Mouse (Mus musculus): ENCODE data around the gene Bhlhe40.
A peak's percentile ranks its signal among the peaks of the same experiment; 100 is the strongest.

Gene Bhlhe40

DNA sequence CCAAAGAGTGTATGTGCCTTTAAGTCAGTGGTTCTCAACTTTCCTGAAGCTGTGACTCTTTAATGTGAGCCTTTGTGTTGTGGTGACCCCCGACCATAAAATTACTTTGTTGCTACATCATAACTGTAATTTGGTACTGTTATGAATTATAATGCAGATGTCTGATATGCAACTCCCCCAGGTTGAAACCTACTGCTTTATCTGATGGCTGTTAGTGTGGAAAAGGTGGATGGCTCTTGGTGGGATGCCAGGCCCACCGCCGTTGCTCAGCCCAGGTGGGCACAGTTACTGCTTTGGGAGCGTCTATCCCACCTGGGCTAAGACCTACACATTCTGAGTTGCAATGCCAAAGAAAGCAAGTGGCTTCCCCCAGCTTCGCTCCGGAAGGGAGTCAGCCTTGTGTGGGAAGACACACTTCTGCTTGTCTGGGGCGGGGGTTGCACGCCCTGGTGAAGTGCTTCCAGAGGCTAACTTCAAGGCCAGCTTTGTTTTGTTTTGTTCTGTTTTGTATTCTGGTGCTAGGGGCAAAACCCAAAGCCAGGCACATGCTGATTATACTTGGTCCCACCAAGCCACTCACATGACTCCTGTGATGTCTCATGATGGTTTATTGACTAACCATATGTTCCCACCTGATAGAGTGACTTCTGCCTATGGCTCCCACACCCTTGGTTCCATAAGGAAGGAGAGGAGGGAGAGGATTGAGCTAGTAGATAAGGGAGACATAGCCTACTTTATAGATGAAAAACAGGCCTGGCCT is 34.7 kb downstream of the Bhlhe40 start:
- DNase-seq (ENCODE audit: low read depth), result no peak

DNA sequence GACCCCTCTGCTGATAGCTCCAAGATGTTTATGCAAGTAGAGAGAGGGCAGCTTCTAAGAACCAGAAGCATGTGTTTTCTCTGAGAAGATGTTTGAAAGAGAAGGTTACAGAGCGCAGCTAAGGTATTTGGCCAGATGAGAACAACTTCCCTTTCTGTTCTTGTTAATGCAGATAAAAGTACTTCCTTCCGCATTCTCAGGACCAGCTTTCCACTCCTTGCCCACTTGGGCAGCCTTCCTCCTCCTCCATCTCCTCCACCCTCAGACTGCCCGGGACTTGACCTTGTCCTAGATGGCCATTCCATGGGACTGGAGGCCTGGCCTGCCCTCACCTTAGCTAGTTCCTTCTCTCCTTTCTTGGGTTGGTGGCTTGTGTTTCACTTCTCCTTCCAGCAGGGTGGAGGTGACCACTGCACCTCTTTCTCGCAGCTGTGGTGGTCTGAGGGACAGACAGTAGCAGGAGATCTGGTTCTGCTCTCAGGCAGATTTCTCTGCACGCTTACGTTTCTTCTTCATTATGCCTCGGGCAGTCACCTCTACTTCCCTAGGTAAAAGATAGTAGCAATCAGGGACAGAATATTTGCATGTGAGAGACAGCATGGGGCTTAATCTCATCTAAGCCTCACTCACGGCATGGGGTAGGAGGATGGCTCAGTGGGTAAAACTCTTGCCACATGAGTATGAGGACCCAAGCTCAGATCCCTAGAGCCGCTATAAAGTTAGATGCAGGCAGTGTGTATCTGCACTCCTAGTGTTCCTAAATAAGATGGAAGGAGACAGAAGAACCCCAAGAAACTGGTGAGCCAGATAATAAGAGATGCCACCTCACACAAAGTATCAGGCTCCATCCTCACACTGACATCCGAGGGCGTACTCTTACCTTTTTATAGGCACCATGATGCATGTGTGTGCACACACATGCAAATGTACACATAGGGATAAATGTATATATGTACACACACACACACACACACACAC is 35.7 kb downstream of the Bhlhe40 start:
- DNase-seq (ENCODE audit: low read depth), result no peak

DNA sequence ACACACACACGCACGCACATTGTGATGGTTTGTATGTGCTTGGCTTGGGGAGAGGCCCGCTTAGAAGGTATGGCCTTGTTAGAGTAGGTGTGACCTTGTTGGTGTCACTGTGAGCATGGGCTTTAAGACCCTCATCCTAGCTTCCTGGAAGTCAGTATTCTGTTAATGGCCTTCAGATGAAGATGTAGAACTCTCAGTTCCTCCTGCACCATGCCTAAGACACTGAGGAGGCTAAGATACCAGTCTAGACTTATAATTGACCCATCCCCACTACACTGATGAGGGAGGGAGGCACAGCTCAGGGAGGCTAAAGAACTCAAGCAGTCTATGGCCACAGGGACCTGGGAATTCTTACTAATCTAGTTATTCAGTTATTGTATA is 36.4 kb downstream of the Bhlhe40 start:
- DNase-seq (ENCODE audit: low read depth), result no peak

- DNase-seq (ENCODE audit: low read depth), result no peak
Observed at GRCm38 (mm10) chr6:108697345-108697744, 36.9 kb downstream of the Bhlhe40 start.

- DNase-seq (ENCODE audit: low read depth), result no peak
Observed at GRCm38 (mm10) chr6:108698343-108698870, 38.0 kb downstream of the Bhlhe40 start.

- no peak for DNase-seq (ENCODE audit: low read depth)
Observed at GRCm38 (mm10) chr6:108699679-108700078, 39.2 kb downstream of the Bhlhe40 start.

DNA sequence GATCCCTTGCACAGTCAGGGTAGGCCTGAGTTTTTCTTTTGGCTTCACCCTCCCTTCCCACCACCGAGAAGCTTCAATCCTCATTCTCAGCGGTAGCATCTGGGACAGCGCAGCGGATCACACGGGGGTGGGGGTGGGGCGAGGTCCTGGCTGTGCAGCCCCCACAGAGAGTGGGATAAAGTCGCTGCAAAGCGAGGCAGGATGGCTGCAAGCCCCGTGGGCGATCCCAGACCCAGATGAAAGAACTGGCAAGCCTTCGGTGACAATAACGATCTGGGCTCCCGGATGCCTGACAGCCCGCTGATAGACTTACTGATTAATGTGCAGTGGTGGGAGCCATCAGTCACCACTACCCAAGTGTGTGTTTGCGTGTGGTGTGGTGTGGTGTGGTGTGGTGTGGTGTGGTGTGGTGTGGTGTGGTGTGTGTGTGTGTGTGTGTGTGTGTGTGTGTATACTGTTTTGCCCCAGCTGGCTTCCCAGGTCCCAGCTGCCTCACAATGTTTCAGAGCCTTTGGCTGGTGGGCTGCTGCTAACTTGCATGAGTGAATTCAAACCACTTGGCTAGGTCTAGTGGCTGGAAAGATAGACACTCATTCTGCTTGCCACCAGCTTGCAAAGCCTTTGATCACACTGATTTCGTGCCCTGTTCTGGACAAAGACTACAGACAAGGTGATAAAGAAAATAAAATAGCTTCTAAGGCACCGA is 40.4 kb downstream of the Bhlhe40 start:
- no peak for DNase-seq (ENCODE audit: low read depth)

DNA sequence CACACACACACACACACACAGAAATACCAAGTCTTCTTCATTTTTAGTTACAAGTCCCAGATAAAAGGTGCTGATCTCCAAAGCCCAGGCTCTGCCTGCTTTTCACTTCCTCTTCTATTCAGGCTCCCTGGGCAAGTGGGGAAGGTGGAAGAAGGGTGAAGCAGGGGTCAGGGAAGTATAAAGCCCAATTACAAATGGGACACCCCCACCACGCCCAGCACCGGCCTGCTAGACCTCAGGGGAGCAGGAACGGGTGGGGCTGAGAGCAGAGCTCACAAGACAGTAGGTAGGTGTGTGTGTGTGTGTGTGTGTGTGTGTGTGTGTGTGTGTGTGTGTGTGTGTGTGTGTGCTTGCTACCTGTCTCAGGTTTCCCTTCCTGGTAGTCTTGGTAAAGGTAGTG is 42.2 kb downstream of the Bhlhe40 start:
- no peak for DNase-seq (ENCODE audit: low read depth)

DNA sequence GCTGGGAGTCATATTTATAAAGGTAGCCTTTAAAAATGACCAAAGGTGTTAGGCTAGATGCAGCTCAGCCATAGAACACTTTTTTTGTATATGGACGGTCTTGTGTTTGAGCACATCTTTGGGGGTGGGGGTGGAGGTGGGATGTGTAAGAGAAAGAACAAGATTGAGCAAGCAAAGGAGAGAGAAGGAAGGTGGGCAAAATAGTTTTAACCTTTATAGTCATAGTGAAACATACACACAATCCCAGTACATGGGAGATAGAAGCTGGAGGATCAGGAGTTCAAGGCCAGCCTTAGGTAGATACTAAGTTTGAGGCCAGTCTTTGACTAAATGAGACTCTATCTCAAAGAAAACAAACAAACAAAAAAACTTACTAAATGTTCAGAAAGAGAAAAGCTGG is 42.7 kb downstream of the Bhlhe40 start:
- DNase-seq (ENCODE audit: low read depth), result no peak

GRCm38 (mm10) chr6:108704316-108705080 is 44.1 kb downstream of the Bhlhe40 start:
- DNase-seq (ENCODE audit: low read depth), result no peak

GRCm38 (mm10) chr6:108705957-108706356 is 45.5 kb downstream of the Bhlhe40 start:
- no peak for DNase-seq (ENCODE audit: low read depth)

- no peak for DNase-seq (ENCODE audit: low read depth)
Observed at GRCm38 (mm10) chr6:108706994-108707645, 46.7 kb downstream of the Bhlhe40 start.

DNA sequence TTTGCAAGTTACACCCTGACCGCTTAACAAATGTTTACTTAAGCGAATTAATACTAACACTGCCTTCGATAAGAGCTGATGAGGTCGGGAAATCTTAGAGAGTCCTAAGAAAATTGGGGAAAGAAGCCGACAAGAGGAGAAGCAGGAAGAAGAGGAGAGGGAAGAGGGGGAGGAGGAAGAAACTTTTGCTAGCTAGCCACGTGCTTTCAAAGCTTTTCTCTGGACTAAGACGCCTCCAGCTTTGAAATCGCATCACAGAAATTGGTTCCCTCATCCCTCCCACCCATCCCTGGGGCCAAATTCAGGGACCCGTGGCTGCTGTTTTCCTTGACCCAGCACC is 48.7 kb downstream of the Bhlhe40 start:
- no peak for DNase-seq (ENCODE audit: low read depth)

DNA sequence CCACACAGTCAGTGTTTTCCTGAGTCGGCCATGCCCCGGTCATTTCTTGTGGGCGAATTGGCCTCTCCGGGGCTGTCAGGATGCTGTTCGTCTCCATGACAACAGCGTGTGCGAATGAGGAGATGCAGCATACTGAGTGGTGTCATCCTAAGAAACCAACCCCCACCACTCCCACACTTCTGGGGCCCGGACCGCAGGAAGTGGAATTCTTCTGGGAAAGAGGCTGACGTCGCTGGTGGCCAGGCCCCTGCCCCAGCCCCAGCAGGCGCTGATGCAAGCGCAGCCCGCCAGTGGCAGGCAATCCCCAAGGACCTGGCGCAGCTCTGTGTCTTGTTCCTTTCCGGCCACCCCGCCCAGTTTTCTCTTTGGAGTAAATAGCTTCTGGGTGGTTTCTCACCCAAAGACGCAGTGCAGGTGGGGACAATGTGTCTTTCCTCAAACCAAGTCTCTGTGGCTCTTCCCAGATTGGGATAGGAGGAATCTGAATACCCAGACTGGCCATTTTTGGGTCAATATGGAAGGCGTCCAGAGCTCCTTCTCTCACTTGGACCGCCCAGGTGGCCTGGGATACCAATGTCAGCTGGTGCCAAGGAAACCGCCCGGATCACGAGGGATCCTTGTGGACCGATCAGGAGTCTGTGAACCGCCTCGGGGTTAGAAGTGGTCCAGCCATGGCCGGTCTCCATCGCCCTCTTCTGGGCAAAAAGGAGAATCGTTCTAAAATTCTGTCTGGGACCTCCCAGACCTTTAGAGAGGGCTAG is 49.2 kb downstream of the Bhlhe40 start:
- DNase-seq (ENCODE audit: low read depth), result peak; percentile 64

GRCm38 (mm10) chr6:108710667-108711066 is 50.2 kb downstream of the Bhlhe40 start:
- DNase-seq (ENCODE audit: low read depth), result no peak

DNA sequence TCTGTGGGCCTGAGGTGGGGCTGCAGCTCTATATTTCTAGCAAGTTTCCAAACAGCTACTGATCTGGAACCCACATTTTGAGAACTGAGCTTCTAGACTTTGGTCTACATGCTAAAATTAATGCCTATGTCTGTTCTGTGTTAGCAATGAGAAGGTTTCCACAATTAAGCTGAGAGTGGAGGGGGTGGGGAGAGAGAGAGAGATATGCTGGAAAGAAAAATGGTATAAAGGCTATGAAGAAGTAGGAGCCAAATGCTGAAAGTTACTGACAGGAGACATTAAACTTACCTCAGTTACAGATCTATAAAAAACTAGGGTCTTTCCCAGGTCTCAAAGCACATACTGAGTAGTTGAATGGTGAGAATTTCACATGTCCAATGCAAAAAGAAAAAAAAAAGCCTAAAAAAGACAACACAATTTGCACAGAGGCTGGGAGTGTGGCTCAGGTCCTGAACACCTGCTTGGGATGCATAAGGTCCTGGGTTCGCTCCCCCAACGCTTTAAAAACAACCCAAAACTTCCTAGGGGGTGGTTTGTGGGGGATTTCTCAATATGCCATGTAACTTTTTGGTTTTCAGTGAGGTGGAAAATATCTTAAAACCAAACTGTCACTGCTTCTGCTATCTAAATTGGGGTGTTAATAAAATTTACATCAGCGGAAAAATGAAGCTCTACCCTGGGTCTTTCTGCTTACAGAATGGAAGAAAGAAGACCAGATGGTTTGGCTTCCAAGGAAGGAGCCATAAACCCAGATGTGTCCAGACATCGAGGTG is 50.9 kb downstream of the Bhlhe40 start:
- no peak for DNase-seq (ENCODE audit: low read depth)

DNA sequence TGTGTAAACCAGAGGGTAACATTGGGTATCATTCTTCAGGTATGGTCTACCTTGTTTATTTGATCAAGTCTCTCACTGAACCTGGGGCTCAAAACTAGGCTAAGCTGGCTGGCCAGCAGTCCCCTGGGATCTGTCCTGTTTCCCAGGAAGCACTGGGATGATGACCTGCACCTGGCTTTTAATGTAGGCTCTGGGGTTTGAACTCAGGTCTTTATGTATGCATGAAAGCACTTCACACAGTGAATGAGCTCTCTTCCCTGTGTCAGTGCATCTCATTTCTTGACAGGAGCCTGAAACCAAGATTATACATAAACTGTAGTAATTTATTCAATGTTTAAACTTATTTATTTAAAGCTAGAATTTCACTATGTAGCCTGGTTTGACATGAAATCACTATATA is 51.7 kb downstream of the Bhlhe40 start:
- DNase-seq (ENCODE audit: low read depth), result no peak

DNA sequence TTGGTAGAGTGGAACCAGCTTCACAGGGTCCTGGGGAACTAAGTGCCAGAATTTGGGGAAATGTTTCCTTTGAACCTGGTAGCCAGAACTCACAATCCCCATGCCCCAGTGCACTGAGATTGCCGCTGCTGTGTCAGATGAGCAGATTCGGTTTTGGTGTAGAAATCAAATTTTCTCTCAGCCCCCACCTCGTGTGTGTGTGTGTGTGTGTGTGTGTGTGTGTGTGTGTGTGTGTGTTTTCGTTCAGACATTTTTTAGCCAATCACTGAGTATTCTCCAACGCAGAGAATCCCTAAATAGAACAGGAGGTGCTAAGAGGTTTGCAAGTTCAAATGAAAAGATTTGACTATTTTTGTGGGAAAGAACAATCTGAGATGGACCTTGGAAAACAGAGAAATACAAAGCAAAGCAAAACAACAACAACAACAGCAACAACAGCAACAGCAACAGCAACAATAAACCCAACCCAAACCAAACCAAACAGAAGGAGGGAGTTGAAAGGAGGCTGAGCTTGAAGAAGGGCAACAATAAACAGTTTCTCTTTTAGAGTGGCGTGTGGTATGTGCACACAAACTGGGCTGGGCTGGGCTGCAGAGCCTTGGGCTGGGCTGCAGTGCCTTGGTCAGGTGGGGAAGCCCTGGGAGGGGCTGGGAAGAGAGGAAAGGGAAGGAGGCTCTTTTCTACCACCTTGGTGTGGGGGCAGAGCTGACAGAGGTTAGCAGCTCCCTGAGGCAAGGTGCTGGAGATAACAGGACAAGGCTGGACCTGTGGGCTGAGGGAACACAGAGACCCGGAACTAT is 52.9 kb downstream of the Bhlhe40 start:
- DNase-seq (ENCODE audit: low read depth), result no peak
